Mouse (Mus musculus): ENCODE measurements around the gene Sez6.

DNA sequence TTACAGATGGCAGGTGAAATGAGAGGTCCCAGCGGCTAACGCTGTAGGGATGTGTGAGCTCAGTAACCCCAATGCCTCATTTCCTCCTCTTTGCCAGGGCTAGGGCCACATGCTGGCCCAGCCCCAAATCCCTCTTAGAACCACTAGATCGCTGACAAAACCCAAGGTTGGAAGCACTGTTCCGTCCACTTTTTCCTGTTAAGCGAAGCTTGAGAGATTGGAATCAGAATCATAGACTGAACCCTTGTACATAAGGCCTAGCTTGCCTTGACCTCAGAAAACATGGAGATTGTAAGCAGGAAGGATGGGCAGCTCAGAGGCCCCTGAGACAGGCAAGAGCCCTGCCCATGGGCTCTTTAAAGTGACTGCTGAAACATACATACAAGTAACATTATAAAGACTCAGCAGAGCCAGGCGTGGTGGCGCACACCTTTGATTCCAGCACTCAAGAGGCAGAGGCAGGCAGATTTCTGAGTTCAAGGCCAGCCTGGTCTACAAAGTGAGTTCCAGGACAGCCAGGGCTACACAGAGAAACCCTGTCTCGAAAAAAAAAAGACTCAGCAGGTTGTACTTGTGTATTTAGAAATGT, 48.7 kb downstream of the Sez6 start:
- no peak for TF ChIP-seq MAFK (IDR thresholded peaks at IDR 0.05; ENCODE audit: insufficient read depth, low read depth, low read length)
- TF ChIP-seq HCFC1 (IDR thresholded peaks at IDR 0.05; ENCODE audit: borderline replicate concordance, insufficient read depth, low read length): no peak
- no peak for TF ChIP-seq ZC3H11A (IDR thresholded peaks at IDR 0.05; ENCODE audit: borderline replicate concordance, low read depth, low read length)
- TF ChIP-seq CHD2 (IDR thresholded peaks at IDR 0.05; ENCODE audit: low read depth, low read length): no peak
